Mouse (Mus musculus) bone marrow, adult 2 months (tissue): ENCODE results near the gene Ercc6.

ENCODE experiments used
- CTCF ChIP-seq: fragments of 200-500 bp; IDR thresholded peaks from 2 replicates; pipeline ENCODE4 v1.5.1; 2011; ENCODE audit warnings: low read length, control low read depth; ENCODE audit not compliant: control insufficient read depth, insufficient read depth
- POLR2A ChIP-seq: fragments of 200-500 bp; IDR thresholded peaks from 2 replicates; pipeline ENCODE4 v1.6.1; 2011; ENCODE audit warnings: low read depth, mild to moderate bottlenecking, control low read depth, low read length, borderline replicate concordance; ENCODE audit not compliant: control insufficient read depth

DNA sequence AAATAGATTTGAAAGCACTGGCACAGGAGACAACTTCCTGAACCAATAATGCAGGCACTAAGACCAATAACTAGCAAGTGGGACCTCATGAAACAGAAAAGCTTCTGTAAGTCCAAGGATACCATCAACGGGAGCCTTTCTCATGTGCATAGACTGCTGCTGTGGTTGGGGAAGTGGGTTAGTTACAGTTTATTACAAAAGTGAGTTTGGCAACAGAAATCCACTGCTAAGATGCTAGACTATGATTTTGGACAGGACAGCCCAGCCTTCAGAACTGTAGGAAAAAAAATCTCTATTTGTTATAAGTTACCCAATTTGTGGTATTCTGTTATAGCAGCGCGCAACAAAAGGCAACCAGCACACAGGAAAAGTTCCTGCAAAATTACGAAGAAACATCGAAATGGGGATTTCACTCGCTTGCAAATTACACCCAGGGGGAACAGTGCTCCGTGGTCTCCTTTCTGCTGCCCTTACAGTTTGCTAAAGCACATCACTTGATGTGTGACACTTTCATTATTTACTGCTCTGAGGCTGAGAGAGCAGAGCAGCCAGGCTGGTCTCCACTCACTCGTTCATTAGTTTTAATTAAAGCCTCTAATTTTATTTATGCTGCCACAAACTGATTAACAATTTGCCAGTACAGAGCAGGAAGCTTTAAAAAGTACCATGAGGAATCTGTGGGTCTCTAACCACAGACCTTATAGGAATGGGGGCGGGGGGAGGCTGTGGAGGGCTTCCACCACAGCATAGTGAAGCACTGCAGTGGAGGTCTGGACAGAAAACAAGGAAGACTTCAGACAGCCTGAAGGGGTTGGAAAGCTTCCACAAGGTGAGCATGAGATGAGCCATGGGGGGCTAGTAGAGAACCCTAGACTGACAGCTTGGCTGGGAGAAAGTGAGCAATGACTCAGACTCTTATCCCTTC is 10.3 kb upstream of the Ercc6 start:
- TF ChIP-seq CTCF (no peak), POLR2A (no peak)
